Mouse (Mus musculus): Measurements from ENCODE around the gene Antxr1.

The Antxr1 gene

GRCm38 (mm10) chr6:87244117-87245100, 91.2 kb downstream of the Antxr1 start:
- DNase-seq, result no peak

- no peak for DNase-seq
These were observed 98.4 kb downstream of the Antxr1 start for GRCm38 (mm10) chr6:87237260-87237659.

GRCm38 (mm10) chr6:87236061-87236460, 99.6 kb downstream of the Antxr1 start:
- no peak for DNase-seq

GRCm38 (mm10) chr6:87233111-87233510, 102.5 kb downstream of the Antxr1 start:
- DNase-seq, result no peak

- no peak for DNase-seq
These were observed 105.6 kb downstream of the Antxr1 start for GRCm38 (mm10) chr6:87230041-87230440.

- DNase-seq, result no peak
These were observed 107.7 kb downstream of the Antxr1 start for GRCm38 (mm10) chr6:87227940-87228339.

- no peak for DNase-seq
These were observed 109.3 kb downstream of the Antxr1 start for GRCm38 (mm10) chr6:87226315-87226714.

GRCm38 (mm10) chr6:87225286-87225685, 110.3 kb downstream of the Antxr1 start:
- no peak for DNase-seq

- DNase-seq, result no peak
These were observed 112.6 kb downstream of the Antxr1 start for GRCm38 (mm10) chr6:87222854-87223631.

GRCm38 (mm10) chr6:87219061-87219992, 116.3 kb downstream of the Antxr1 start:
- DNase-seq, result no peak

GRCm38 (mm10) chr6:87216114-87216591, 119.5 kb downstream of the Antxr1 start:
- DNase-seq, result no peak

GRCm38 (mm10) chr6:87213262-87213661, 122.4 kb downstream of the Antxr1 start:
- DNase-seq, result no peak

GRCm38 (mm10) chr6:87211551-87211950, 124.1 kb downstream of the Antxr1 start:
- DNase-seq, result no peak

- DNase-seq, result no peak
These were observed 128.1 kb downstream of the Antxr1 start for GRCm38 (mm10) chr6:87207373-87207982.

- DNase-seq, result no peak
These were observed 128.8 kb downstream of the Antxr1 start for GRCm38 (mm10) chr6:87206790-87207189.

GRCm38 (mm10) chr6:87203467-87203866, 132.2 kb downstream of the Antxr1 start:
- DNase-seq, result no peak

- no peak for DNase-seq
These were observed 132.6 kb downstream of the Antxr1 start for GRCm38 (mm10) chr6:87203065-87203464.

- no peak for DNase-seq
These were observed 133.5 kb downstream of the Antxr1 start for GRCm38 (mm10) chr6:87202048-87202605.

GRCm38 (mm10) chr6:87189755-87190154, 145.9 kb downstream of the Antxr1 start:
- no peak for DNase-seq

- DNase-seq, result no peak
These were observed 148.6 kb downstream of the Antxr1 start for GRCm38 (mm10) chr6:87186988-87187387.

GRCm38 (mm10) chr6:87184418-87184817, 151.2 kb downstream of the Antxr1 start:
- no peak for DNase-seq

GRCm38 (mm10) chr6:87183981-87184380, 151.6 kb downstream of the Antxr1 start:
- peak in 1 of 2 experiments; percentile 7 for DNase-seq

Measured in B cell, adult 2 months (primary cell).